Mouse (Mus musculus): ENCODE results near the gene Ptgs1. TPM values are rescaled to one million over a fixed set of nuclear protein-coding genes. Genes with fewer than 3 reads are reported as not detected.
A peak's percentile ranks its signal among the peaks of the same experiment; 100 is the strongest.
"Not testable (repeated sequence)": the region's sequence is repeated elsewhere in the genome, so short reads cannot be mapped to it uniquely, and the experiment has no call there.

Ptgs1 gene
- total RNA-seq (2014; fragmentation: Nextera tagmentation) (1.2 and 8.5 TPM in 2 replicates), total RNA-seq (2017) (0.47 and 9.1 TPM in 2 replicates)

DNA sequence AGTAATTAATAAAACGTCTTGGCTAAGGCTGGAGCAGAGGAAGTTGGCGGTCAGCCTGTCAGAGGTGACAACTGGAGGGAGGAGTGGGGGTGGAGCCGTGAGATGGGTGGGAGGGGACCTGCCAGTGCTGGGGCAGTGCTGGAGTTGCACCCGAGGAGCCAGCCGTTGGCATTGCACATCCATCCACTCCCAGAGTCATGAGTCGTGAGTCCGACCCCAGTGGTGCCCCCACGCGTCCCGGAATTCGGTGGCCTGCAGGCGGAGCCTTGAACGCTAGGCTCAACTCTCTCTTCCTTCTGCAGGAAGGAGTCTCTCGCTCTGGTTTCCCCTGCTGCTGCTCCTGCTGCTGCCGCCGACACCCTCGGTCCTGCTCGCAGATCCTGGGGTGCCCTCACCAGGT, at the start of gene Ptgs1:
Gene Ptgs1 (plus strand): TSS at position 61 of the 400 bp plus-strand sequence.
- ATAC-seq (replicated peaks; ENCODE audit: low FRiP score, low TSS enrichment, poor library complexity, severe bottlenecking), result peak; percentile 73

DNA sequence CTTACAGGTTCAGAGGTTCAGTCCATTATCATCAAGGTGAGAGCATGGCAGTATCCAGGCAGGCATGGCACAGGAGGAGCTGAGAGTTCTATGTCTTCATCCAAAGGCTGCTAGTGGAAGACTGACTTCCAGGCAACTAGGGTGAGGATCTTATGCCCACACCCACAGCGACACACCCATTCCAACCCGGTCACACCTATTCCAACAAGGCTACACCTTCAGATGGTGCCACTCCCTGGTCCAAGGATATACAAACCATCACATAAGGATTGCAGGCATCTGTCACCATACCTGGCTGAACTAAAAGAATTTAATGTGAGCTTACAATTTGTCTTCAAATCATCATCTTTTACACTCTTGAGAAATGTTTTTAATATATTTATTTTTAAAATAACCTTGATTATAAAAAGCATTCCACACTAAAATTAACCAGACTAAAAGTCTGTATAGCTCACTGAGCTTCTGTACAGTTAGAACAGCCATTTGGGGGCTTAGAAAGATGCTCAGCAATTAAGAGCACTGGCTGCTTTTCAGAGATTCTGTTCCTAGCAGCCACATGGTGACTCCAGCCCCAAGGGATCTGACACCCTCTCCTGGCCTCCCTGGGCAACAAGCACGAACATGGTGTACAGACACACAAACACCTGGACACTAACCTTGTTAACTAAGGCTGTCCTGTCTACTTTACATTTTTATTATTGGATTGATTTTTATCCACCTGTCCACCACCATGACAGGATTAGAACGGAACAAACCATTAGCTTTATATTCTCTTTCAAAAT, 48.4 kb upstream of the Ptgs1 start:
- ATAC-seq (replicated peaks; ENCODE audit: low FRiP score, low TSS enrichment, poor library complexity, severe bottlenecking), result not testable (repeated sequence)

DNA sequence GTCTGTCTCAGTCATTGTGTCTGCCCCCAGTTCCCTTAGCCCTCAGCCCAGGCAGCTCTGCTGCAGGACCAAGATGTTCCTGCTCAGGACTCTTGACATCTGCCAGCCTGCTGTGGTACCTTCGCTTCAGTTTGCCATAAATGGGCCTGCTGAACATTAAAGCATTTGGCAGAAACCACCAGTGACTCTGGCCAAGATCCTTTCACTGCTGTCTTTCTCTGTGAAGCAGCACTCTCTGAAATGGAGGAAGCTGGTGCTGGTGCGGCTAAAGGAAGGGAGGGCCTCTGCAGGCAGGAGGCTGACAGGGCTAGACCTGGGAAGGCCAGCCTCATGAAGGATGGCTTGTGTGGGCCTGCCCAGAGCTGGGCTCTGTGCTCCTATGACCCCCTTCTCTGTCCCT, 46.9 kb upstream of the Ptgs1 start:
- no peak for ATAC-seq (replicated peaks; ENCODE audit: low FRiP score, low TSS enrichment, poor library complexity, severe bottlenecking)

DNA sequence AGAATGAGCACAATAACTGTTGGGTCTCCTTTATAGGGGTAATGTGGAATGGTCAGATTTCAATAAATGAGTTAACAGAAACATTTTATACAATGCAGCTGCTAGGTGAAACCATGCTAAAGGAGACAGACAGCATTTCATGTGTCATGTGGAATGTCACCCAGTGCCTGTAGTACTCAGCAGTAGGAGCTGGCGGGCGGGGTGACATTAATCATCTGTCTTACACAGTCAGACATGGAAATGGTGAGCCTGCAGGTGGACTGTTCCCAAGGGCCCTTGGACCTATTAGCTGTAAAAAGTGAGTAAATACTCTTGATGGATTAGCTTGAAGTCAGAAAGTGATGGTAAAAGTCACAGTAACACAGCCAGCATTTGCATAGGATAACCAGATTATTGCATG, 46.0 kb upstream of the Ptgs1 start:
- ATAC-seq (replicated peaks; ENCODE audit: low FRiP score, low TSS enrichment, poor library complexity, severe bottlenecking), result no peak

DNA sequence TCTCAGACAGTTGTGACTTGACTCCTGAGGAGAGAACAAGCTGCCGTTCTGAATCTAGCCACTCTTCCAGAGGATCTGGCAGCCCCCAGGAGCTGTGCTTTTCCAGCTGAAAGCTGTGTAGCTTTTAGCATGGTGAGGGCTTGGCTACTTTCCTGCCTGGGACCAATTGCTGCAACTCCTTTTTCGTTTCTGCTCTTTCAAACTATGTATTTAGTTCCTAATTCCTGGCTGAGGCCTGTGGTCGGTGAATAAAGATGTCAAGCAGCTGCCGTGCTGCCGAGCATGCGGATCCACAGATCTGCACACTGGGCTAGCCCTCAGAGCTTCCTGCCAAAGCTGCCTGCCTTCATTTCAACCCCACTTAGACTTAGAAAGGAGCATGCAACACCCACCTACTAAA, 45.4 kb upstream of the Ptgs1 start:
- ATAC-seq (replicated peaks; ENCODE audit: low FRiP score, low TSS enrichment, poor library complexity, severe bottlenecking), result no peak

DNA sequence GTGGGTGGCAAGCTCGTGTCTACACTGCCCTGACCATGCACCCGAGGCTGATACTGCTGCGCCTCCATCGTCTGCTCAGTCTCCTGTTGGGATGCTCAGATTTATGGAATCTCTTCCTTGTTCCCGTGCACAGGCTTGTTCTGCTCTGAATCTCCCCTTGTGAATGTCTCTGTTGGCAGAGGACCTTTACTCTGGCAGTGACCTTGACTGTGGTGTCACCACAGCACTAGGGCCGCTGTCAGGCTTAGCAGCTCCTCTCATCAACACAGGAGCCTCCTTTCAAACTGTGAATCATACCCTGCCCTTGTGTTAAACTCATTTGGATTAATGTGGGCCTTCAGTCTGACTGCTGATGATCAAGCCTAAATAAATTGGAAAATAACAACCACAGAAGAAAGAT, 41.0 kb upstream of the Ptgs1 start:
- not testable (repeated sequence) for ATAC-seq (replicated peaks; ENCODE audit: low FRiP score, low TSS enrichment, poor library complexity, severe bottlenecking)

DNA sequence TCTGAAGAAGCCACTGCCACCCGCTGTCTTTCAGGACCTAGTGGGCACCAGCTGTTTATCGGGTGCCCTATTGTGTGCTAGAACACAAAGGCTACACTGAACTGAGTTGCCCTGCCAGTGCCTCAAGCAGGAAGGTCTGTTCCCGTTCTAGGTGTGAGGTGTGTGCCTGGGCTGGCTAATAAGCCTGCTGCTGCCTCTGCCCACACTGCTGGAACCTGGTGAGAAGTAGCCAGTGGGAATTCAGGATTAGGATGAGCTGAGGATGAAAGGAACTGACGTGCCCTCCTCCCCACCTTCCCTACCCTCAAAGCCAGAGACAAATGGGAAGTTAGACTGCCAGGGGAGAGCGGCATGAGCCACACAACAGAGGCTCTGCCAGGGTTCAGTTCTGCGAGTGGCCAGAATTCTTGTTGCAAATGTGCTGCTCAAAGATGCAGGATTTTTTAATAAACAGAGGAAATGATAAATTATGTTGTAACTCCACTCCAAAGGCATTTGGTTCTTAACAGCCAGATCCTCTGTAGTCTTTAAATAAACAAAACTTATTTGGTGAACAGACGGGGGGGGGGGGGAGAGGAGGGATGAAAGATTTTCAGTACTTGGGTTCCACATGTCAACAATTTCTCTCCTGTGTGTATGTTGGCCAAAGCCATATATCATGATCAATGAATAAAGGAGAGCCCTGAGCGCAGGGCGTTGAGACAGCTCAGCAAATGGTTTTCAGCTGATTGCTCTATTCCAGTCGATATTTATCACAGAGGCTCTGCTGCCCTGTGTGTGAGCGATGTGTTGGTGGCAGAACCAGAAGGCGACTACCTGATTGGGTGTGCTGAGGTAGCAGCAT, 38.9 kb upstream of the Ptgs1 start:
- ATAC-seq (replicated peaks; ENCODE audit: low FRiP score, low TSS enrichment, poor library complexity, severe bottlenecking), result peak; percentile 27; the same call in 1 of the 2 replicates

DNA sequence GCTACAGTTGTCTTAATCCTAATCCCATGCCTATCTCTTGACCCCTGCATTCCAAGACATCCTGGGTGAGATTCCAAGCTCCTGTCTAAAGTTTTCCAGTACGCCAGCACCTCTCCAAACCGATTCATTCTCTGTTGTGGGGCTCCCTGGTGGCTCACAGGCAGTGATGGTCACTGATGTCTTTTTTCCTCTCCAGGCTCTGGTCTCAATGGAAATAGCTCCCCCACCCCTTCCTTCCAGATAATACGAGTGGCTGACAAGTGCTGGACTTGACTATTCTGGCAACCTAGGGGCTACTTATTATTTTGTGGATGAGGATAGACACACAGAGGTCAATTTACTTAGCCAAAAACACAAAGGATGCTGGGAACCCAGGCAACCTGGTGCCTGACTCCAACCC, 33.2 kb upstream of the Ptgs1 start:
- ATAC-seq (replicated peaks; ENCODE audit: low FRiP score, low TSS enrichment, poor library complexity, severe bottlenecking), result no peak

DNA sequence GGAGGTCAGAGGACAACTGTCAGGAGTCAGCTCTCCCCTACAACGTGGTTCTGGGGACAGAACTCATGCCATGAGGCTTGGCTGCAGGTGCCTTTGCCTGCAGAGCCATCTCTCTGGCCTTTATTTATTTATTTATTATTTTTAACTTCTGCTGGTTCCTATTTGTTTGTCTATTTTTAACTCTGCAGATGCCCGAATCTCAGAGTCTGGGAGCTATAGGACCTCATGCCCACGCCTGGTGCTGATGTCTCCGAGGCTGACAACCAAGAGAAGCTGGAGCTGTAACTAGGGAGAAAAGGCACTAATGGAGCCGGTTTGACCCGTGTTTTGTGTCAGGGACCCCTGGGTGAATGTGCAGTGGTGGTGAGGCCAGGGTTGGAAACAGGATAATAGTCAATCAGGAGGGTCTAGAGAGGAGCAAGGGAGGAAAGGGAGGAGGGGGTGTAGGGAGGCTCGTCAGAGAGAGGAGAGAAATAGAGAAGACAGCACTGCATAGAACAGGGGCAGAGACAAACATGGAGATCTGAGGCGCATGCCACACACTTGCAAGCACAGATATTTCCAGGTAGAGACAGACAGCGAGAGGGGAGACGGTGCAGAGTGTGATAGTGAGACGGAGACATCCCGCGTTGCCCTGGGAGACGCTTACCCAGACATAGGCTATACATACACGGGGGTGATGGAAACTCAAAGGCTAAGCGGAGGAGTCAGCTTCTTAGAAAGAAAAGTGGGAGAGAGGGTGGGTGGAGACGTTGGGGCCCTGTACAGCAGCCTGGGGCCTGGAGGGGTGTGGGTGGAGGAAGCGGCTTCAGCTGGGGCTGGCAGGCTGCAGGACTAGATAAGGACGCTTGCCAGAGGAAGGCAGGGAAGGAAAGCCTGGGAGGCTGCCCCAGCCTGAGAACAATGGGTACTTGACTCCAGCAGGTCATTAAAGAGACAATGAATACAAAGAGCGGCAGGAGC, 32.0 kb upstream of the Ptgs1 start:
- ATAC-seq (replicated peaks; ENCODE audit: low FRiP score, low TSS enrichment, poor library complexity, severe bottlenecking), result peak; percentile 95

DNA sequence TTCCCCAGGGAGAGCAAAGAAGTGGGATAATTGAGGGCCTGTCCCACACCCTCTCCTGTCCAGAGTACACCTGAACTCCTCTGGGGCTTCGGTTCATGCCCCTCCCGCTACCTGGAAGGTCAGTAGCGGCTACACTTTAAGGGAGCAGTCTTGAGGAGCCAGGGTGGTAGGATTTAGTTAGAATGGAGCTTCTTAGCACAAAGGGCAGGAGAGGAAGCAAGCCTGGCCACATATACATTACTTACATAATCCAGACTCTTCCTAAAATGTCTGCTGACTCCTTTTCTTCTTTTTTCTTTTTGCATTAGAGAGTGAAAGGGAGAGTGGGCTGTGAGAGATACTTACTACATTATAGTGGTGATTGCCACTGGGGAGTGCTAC, 31.4 kb upstream of the Ptgs1 start:
- no peak for ATAC-seq (replicated peaks; ENCODE audit: low FRiP score, low TSS enrichment, poor library complexity, severe bottlenecking)

DNA sequence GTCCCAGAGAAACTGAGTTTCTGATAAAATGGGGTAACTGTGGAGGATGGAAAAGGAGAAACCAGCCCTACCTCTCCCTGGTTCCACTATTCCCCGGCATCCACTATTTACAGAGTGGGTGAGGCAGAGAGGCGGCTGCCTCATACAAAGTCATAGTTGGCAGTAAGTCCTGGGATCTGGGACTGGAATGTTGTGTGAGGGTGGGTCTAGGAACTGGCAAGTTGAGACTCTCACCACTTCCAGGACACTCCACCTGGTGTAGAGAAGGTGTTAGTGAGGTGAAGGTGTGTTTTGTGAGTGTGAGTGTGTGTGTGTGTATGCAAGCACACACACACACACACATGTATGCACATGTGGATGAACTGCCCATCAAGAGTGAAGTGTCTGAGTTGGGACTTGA, 29.4 kb upstream of the Ptgs1 start:
- ATAC-seq (replicated peaks; ENCODE audit: low FRiP score, low TSS enrichment, poor library complexity, severe bottlenecking), result no peak

DNA sequence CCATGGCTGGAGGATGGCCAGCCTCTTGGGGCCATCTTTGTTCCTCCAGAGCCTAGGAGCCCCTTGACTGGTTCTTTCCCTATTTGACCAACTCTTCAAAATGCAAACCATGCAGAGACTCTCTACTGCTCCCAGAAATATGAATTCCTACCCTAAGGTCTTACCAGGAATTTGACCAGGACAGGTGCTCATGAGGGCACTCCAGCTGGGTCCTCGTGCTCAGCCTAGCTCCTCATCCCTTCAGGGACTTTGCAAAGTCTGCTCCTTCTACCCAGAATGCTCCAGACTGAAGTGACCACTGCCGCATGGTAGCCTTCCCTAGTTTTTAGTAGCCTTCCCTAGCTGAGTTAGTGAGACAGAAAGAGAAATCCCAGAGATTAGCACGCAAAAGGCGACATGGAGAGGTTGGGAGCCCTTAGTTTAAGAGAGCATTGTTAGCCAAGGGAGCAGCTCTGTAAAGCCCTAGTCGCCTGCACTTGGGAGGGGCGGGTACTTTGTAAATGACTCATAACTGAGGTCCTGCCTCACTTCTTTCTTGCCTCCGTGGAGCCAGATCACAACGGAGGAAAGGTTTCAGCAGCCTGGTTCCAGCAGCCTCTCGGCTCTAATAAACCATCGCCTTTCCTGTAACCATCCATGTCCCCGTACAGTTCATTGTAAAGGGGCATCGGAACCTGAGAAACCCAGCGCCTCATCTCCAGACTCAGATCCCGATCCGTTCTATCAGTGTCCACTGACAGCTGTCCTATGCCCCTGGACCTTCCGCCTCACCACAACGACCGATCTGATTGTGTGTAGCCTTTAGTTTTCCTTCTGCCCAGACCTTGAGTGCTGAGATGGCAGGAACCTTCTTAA, 28.2 kb upstream of the Ptgs1 start:
- ATAC-seq (replicated peaks; ENCODE audit: low FRiP score, low TSS enrichment, poor library complexity, severe bottlenecking), result no peak

DNA sequence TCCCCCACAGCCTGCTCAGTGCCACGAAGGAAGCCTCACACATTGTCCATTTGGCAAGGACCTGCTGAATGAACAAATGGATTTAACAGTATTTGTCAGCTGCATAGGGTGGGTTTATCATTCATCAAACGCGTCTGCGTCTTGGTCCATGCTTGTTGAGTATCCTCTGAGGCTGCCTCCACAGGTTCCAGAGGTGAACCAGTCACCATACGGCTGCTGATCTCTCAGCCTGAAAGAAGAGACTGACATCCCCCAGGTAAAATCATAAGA, 27.7 kb upstream of the Ptgs1 start:
- no peak for ATAC-seq (replicated peaks; ENCODE audit: low FRiP score, low TSS enrichment, poor library complexity, severe bottlenecking)

DNA sequence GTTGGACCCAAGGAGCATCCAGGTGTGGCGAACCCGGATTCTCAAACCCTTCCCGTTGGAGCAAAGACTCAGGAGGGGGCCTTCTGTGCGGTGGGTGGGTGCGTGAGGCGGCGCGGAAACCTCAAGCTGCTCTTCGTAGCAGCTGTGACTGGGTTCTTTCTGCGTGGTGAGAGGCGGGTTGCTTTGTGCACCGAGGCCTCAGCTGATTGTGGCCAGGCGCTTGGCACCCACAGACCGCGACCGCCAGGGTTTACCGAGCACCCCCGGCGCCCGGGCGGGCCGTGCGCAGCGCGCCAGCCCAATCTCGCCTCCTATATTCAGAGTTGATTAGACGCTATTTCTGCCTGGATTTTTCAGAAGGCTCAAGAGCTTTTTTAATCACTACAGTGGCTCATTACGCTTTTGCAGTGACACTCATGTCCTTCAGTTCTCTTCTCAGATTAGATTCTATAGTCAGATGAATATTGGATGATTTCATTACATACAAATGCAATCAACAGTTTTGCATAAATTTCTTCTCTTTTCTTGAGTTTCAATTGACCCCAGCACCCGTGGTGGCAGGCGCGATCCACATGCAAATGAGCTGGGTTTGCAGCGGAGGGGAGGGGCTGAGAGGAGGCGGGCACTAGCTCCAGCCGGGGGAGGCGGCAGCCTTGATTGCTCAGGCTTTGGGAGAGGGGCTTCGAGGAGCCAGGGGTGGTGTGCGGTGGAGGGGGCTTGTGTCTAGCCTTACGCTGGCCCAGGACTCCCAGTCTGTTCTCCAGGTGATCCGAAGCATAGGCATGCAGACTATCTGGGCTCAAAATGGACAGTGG, 27.0 kb upstream of the Ptgs1 start:
- ATAC-seq (replicated peaks; ENCODE audit: low FRiP score, low TSS enrichment, poor library complexity, severe bottlenecking), result peak; percentile 40; the same call in 1 of the 2 replicates

DNA sequence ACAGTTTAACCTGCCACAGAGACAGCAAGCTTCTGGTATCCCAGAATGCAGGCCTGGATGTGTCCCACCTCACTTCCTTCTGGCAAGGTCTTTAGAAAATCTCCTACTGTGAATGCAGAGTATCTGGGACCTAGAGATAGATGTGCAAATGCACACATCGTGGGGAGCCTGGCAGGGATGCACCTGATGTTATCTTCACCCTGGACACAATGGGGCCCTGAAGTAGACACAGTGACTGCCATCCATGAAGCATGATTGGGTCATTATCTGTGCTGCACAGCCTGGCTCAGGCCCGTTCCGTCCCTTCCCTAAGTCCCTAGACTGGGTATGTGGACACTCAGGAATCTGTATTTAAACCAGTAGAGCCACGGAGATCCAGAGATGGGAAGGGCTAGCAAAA, 25.6 kb upstream of the Ptgs1 start:
- peak; percentile 20; the same call in 1 of the 2 replicates for ATAC-seq (replicated peaks; ENCODE audit: low FRiP score, low TSS enrichment, poor library complexity, severe bottlenecking)

DNA sequence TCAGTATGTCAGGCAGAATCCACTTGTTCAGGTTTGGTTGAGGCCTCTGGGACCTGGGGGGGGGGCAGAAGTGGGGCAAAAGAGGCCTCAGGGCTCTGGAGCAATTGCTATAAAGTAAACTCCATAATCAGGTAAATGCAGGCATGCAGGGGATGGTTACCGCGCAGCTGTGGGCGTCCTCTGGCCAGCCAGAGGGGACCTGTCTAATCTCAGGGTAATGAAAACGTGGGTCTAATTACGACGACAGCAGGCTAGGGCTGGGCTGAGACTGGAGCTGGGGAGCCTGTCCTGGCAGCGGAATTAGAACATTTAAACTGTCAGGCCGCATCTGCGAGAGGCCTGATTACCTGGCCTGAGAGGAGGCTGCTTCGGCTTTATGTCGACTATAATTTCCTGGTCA, 23.2 kb upstream of the Ptgs1 start:
- no peak for ATAC-seq (replicated peaks; ENCODE audit: low FRiP score, low TSS enrichment, poor library complexity, severe bottlenecking)

DNA sequence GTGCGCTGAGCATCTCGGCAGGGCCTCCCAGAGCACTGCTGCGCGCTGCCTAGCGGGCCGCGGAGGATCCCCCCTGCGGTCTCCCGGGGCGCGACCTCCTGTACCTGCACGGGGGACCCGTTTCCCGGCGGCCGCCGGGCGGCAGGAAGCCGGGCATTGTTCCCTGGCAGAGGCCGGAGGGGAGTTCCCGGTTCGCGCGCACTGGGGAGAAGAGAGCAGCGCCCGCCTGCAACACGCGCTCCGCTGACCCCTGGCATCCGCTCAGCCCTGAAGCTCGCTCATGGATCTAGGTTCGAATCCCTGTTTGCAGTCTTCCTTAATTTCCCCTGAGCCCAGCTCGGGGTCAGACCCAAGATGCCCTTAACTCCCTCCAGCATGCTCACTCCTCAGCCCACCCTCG, 19.4 kb upstream of the Ptgs1 start:
- ATAC-seq (replicated peaks; ENCODE audit: low FRiP score, low TSS enrichment, poor library complexity, severe bottlenecking), result no peak

DNA sequence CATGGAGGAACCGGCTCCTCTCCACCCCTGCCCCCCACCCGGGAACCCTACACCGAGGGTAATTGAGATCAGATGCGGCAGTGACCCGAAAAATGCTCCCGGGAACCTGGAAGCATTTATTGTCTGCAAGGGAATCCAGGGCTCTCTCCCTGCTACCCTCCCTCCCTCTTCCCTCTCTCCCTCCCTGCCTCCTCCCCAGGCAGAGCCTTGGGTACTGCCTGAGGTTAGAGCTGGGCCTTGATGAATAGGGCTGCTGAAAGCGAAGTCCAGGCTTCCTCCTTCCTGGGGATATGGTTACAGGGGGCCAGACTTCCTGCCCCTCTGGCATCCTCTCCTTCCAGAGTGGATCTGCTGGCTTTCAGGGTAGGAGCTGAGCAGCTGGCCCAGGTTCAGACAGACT, 18.4 kb upstream of the Ptgs1 start:
- no peak for ATAC-seq (replicated peaks; ENCODE audit: low FRiP score, low TSS enrichment, poor library complexity, severe bottlenecking)

Data from megakaryocyte-erythroid progenitor cell, adult 5-6 weeks (primary cell).